Mouse (Mus musculus): Measurements from ENCODE around the gene Med17. TPM values are rescaled to one million over a fixed set of nuclear protein-coding genes. Genes with fewer than 3 reads are reported as not detected.

The Med17 gene
- polyA plus RNA-seq, 1 experiment from 2014 or later: 42.4 TPM

Other genes starting within 250 kb of the Med17 start
- 81.5 and 99.5 TPM in 2 replicates for gene Panx1, start 234.5 kb downstream of the Med17 start, polyA plus RNA-seq (2016; fragmentation: Nextera tagmentation; extraction: Ambion mirVana)
- not detected in 2 replicates for gene Hephl1, start 167.8 kb downstream of the Med17 start, polyA plus RNA-seq (2016; fragmentation: Nextera tagmentation; extraction: Ambion mirVana)
- 0.86 and 1.6 TPM in 2 replicates for gene Vstm5, start 40.9 kb downstream of the Med17 start, polyA plus RNA-seq (2016; fragmentation: Nextera tagmentation; extraction: Ambion mirVana)
- gene Taf1d, start 26.3 kb upstream of the Med17 start, polyA plus RNA-seq (2016; fragmentation: Nextera tagmentation; extraction: Ambion mirVana): 53.6 and 83.4 TPM in 2 replicates
- 5.5 and 5.6 TPM in 2 replicates for gene 4931406C07Rik, start 26.5 kb upstream of the Med17 start, polyA plus RNA-seq (2016; fragmentation: Nextera tagmentation; extraction: Ambion mirVana)
- 16.9 and 22.5 TPM in 2 replicates for gene Cep295, start 77.9 kb upstream of the Med17 start, polyA plus RNA-seq (2016; fragmentation: Nextera tagmentation; extraction: Ambion mirVana)
- 2.1 and 2.6 TPM in 2 replicates for gene Smco4, start 213.5 kb upstream of the Med17 start, polyA plus RNA-seq (2016; fragmentation: Nextera tagmentation; extraction: Ambion mirVana)